Mouse (Mus musculus): Measurements from ENCODE around the gene Tedc1. TPM values are rescaled to one million over a fixed set of nuclear protein-coding genes. Genes with fewer than 3 reads are reported as not detected.

Tedc1 gene
- total and polyA plus RNA-seq, 3 experiments, result 0.34 to 0.52 (median 0.45) TPM

DNA sequence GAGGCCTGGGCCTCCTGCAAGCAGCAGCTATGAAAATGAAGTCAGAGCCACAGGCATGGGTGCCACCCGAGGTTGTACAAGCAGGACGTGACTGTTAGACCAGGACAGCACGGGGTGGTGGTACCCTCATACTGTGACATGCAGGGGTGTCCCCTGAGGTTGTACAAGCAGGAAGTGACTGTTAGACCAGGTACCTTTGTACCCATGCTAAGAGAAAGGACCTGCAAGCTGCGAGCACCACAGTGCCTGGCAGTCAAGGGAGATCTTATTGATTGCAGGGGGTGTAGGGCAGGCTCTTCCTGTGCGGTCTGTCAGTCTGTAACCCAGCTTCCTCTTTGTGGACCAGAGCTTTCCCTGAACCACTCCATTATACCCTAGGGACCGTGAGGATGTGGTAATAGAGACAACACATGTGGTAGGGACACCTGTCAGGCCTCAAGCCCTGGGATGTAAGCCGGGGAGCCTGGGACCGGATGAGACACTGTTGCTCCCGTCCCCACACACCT is 11.9 kb downstream of the Tedc1 start:
- no peaks in the 10 kb centered on the region for H3K36me3 ChIP-seq (ENCODE audit: control insufficient read depth, insufficient read depth, low read length)
- intact Hi-C loops (cut with DNase I), result no loop called here
- no peak overlapping the region for H3K27ac ChIP-seq
- H3K4me1 ChIP-seq (ENCODE audit: control insufficient read depth, insufficient read depth, low read length), result no peaks in the 10 kb centered on the region
- H3K79me2 ChIP-seq (replicated peaks; ENCODE audit: control insufficient read depth, insufficient read depth, low read length), result no peaks in the 10 kb centered on the region
- TF ChIP-seq EP300 (IDR thresholded peaks at IDR 0.05; ENCODE audit: insufficient read depth, low read depth, low read length), result no peak
- no peak for TF ChIP-seq POLR2A (IDR thresholded peaks at IDR 0.05; ENCODE audit: insufficient read depth, low read depth, low read length)
- TF ChIP-seq CTCF (IDR thresholded peaks at IDR 0.05), result no peak
- WGBS, result 75% methylated on average over 9 of the region's 9 CpGs
- H3K4me3 ChIP-seq, result no peak overlapping the region
- DNase-seq, result peak in 1 of 2 experiments; percentile 47
- H3K27me3 ChIP-seq (ENCODE audit: control insufficient read depth, insufficient read depth, low read length), result no peaks in the 10 kb centered on the region
- H3K9ac ChIP-seq (ENCODE audit: low read depth, low read length), result no peak overlapping the region

DNA sequence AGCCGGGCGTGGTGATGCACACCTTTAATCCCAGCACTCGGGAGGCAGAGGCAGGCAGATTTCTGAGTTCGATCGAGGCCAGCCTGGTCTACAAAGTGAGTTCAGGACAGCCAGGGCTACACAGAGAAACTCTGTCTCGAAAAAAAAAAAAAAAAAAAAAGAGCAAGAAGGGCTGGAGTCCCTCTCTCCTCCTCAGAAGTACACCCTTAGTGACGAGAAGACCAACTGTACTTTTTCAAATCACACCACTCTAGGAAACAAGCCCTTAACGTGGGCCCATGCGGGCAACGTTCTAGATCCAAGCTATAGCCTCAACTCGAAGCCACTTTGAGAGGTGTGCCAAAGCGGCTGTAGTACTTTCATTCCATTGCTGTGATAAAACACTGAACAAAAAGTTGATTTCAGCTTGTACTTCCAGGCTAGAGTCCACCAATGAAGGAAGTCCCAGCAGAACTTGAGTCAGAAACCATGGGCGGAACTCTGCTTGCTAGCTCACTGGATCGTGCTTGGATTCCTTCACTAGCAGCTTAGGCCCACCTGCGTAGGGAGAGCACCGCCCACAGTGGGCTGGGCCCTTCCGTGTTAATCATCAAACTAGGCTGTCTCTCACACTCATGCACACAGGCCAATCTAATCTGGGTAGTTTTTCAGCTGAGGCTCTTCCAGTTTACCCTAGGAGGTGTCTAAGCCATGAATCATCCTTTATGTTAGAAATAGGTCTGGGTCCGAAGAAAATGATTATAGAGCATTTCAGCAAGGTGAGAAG is 20.9 kb downstream of the Tedc1 start:
- no peak for DNase-seq
- no peaks in the 10 kb centered on the region for H3K36me3 ChIP-seq (ENCODE audit: control insufficient read depth, insufficient read depth, low read length)
- H3K27me3 ChIP-seq (ENCODE audit: control insufficient read depth, insufficient read depth, low read length), result peaks cover 2% of the 10 kb centered on the region; the same call in 1 of the 2 replicates
- 89% methylated on average over 18 of the region's 18 CpGs for WGBS
- no peaks in the 10 kb centered on the region for H3K79me2 ChIP-seq (replicated peaks; ENCODE audit: control insufficient read depth, insufficient read depth, low read length)
- no peak for TF ChIP-seq EP300 (IDR thresholded peaks at IDR 0.05; ENCODE audit: insufficient read depth, low read depth, low read length)
- TF ChIP-seq POLR2A (IDR thresholded peaks at IDR 0.05; ENCODE audit: insufficient read depth, low read depth, low read length), result no peak
- no peak for TF ChIP-seq CTCF (IDR thresholded peaks at IDR 0.05)
- H3K4me1 ChIP-seq (ENCODE audit: control insufficient read depth, insufficient read depth, low read length), result no peaks in the 10 kb centered on the region
- H3K27ac ChIP-seq, result no peak overlapping the region
- intact Hi-C loops (cut with DNase I), result no loop called here
- H3K9ac ChIP-seq (ENCODE audit: low read depth, low read length), result no peak overlapping the region
- H3K4me3 ChIP-seq, result no peak overlapping the region

DNA sequence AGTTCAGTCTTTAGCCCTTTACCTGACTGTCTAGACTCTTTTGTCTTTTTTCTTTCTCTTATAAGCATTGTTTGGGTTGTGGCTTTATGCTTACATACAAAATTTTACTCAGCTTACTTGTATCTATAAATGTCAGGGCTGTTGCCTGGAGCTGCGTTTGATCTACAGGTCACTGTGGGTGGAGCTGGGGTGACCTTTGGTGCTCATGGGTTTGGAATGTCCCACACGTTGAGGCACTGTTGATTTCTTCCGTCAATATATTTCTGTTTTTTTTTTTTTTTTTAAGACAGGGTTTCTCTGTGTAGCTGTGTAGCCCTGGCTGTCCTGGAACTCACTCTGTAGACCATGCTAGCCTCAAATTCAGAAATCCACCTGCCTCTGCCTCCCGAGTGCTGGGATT is 24.8 kb downstream of the Tedc1 start:
- 41% methylated on average over 4 of the region's 4 CpGs for WGBS
- Histone ChIP-seq H3K27ac (no peak overlapping the region), H3K4me3 (no peak overlapping the region), H3K27me3 (ENCODE audit: control insufficient read depth, insufficient read depth, low read length) (peaks cover 9% of the 10 kb centered on the region), H3K36me3 (ENCODE audit: control insufficient read depth, insufficient read depth, low read length) (no peaks in the 10 kb centered on the region), H3K4me1 (ENCODE audit: control insufficient read depth, insufficient read depth, low read length) (no peaks in the 10 kb centered on the region), H3K9ac (ENCODE audit: low read depth, low read length) (no peak overlapping the region), H3K79me2 (replicated peaks; ENCODE audit: control insufficient read depth, insufficient read depth, low read length) (no peaks in the 10 kb centered on the region)
- TF ChIP-seq CTCF (IDR thresholded peaks at IDR 0.05), result no peak
- TF ChIP-seq POLR2A (IDR thresholded peaks at IDR 0.05; ENCODE audit: insufficient read depth, low read depth, low read length), result no peak
- no peak for TF ChIP-seq EP300 (IDR thresholded peaks at IDR 0.05; ENCODE audit: insufficient read depth, low read depth, low read length)
- intact Hi-C loops (cut with DNase I), result no loop called here
- DNase-seq, result no peak

DNA sequence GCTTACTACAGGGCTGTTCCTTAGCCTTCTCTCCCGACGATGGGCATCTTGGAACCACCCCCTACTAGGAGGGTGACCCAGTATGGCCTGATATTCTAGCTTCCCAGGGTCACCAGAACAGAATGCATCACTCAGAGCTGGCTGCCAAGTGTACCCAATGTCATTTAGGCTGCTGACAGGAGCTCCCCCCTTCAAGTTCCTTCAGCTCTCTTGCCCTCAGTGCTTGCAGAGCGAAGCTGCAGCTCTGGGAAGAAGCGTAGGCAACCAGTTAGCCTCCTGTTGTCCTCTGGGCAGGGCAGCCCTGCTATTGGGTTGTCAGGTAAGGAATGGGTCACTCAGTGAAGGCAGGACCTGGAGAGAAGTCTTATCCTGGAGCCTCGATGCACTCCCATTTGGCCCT is 28.7 kb downstream of the Tedc1 start:
- Histone ChIP-seq H3K4me1 (ENCODE audit: control insufficient read depth, insufficient read depth, low read length) (no peaks in the 10 kb centered on the region), H3K79me2 (replicated peaks; ENCODE audit: control insufficient read depth, insufficient read depth, low read length) (no peaks in the 10 kb centered on the region), H3K27me3 (ENCODE audit: control insufficient read depth, insufficient read depth, low read length) (peaks cover 15% of the 10 kb centered on the region), H3K9ac (ENCODE audit: low read depth, low read length) (no peak overlapping the region), H3K36me3 (ENCODE audit: control insufficient read depth, insufficient read depth, low read length) (no peaks in the 10 kb centered on the region), H3K4me3 (no peak overlapping the region), H3K27ac (no peak overlapping the region)
- WGBS, result 58% methylated on average over 5 of the region's 5 CpGs
- intact Hi-C loops (cut with DNase I), result no loop called here
- TF ChIP-seq CTCF (IDR thresholded peaks at IDR 0.05), result no peak
- TF ChIP-seq POLR2A (IDR thresholded peaks at IDR 0.05; ENCODE audit: insufficient read depth, low read depth, low read length), result no peak
- TF ChIP-seq EP300 (IDR thresholded peaks at IDR 0.05; ENCODE audit: insufficient read depth, low read depth, low read length), result no peak
- DNase-seq, result no peak

DNA sequence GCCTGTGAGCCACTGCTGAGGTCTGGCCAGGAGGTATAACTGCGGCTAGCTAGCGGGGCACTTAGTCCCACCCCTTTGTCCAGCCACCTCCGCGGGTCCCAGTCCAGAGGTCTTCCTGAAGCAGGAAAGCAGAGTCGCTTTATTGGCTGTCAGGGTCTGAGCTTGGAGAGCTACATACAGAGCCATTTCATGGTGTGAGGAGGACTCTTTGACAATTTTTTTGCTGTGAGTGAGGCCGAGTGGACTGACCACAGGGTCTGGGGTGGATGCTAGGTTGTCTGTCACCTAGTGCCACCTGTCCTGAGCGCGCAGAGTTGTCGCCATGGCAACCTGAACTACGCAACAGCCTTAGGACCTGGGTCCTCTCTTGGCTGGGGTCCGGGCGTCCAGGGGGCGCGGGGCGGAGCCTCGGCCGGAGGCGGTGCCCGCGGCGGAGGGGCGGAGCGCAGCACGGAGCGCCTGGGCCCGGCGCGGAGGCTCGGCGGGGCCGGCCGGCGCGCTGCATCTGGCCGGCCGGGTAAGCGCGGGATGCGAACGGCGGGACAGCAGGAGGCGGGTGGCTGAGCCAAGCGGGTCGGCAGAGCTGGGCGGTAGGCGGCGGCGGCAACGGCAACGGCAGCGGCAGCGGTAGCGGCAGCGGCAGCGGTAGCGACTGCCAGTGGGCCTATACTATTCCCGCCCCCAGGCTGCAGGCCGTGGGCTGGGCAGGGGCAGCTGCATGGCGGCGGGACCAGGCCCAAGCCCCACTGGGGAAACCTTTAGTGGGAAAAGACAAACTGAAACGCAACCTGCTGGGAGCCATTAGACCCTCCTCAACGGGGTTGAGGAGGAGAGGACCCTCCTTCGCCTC is 29.4 kb downstream of the Tedc1 start, which contains the start of gene Tmem121:
Gene Tmem121 (plus strand): TSS at position 489 of the 850 bp plus-strand sequence.
- no peak for TF ChIP-seq CTCF (IDR thresholded peaks at IDR 0.05)
- TF ChIP-seq POLR2A (IDR thresholded peaks at IDR 0.05; ENCODE audit: insufficient read depth, low read depth, low read length), result no peak
- TF ChIP-seq EP300 (IDR thresholded peaks at IDR 0.05; ENCODE audit: insufficient read depth, low read depth, low read length), result no peak
- Histone ChIP-seq H3K36me3 (ENCODE audit: control insufficient read depth, insufficient read depth, low read length) (no peaks in the 10 kb centered on the region), H3K79me2 (replicated peaks; ENCODE audit: control insufficient read depth, insufficient read depth, low read length) (no peaks in the 10 kb centered on the region), H3K4me1 (ENCODE audit: control insufficient read depth, insufficient read depth, low read length) (no peaks in the 10 kb centered on the region), H3K4me3 (peak within 1 kb of the TSS; percentile 9; the same call in 1 of the 2 replicates), H3K27ac (no peak within 1 kb of the TSS), H3K9ac (ENCODE audit: low read depth, low read length) (peak within 1 kb of the TSS; percentile 68), H3K27me3 (ENCODE audit: control insufficient read depth, insufficient read depth, low read length) (peaks cover 15% of the 10 kb centered on the region)
- DNase-seq, result no peak
- WGBS, result 6% methylated on average over 63 of the region's 63 CpGs
- intact Hi-C loops (cut with DNase I), result no loop called here

All from heart, adult 2 months (tissue).